Mouse (Mus musculus) heart, embryonic 14.5 days (tissue): ENCODE data around the gene Daam2. TPM values are rescaled to one million over a fixed set of nuclear protein-coding genes. Genes with fewer than 3 reads are reported as not detected.

ENCODE experiments used
- ATAC-seq: fragments of 200-750 bp; cut with Nextera tagmentation; 2 replicates; pipeline ENCODE4 v1.8.0; 2017; ENCODE audit warnings: low read depth, moderate TSS enrichment; ENCODE audit not compliant: insufficient number of reproducible peaks, insufficient read depth, low FRiP score
- H3K27ac ChIP-seq, 2 experiments: fragments of 200-500 bp in 1 of 2; fragments of 300-500 bp in 1 of 2; sonication (generic) in 1 of 2; replicated peaks in 1 of 2; 2 replicates each; pipeline ENCODE4 v1.5.1; 2012 to 2014; ENCODE audit warnings: low read depth in 2 of 2, low read length in 2 of 2, control low read depth in 1 of 2, mild to moderate bottlenecking in 1 of 2, mixed read lengths in 1 of 2; ENCODE audit not compliant: control insufficient read depth in 1 of 2, insufficient read depth in 1 of 2
- H3K27me3 ChIP-seq: fragments of 300-500 bp; sonication (generic); 2 replicates; pipeline ENCODE4 v1.6.1; 2014; ENCODE audit warnings: mild to moderate bottlenecking, low read length, control low read depth; ENCODE audit not compliant: control insufficient read depth, insufficient read depth
- H3K36me3 ChIP-seq: fragments of 300-500 bp; sonication (generic); 2 replicates; pipeline ENCODE4 v1.6.1; 2014; ENCODE audit warnings: mild to moderate bottlenecking, control low read depth, low read length, mixed read lengths; ENCODE audit not compliant: control insufficient read depth, insufficient read depth
- H3K4me1 ChIP-seq, 2 experiments: fragments of 200-500 bp in 1 of 2; fragments of 300-500 bp in 1 of 2; sonication (generic) in 1 of 2; 2 replicates each; pipeline ENCODE4 v1.6.1; 2012 to 2014; ENCODE audit warnings: low read length in 2 of 2, control low read depth in 1 of 2, mixed read lengths in 1 of 2; ENCODE audit not compliant: control insufficient read depth in 2 of 2, insufficient read depth in 2 of 2
- H3K4me2 ChIP-seq: fragments of 300-500 bp; sonication (generic); 2 replicates; pipeline ENCODE4 v1.6.1; 2014; ENCODE audit warnings: mild to moderate bottlenecking, low read length
- H3K4me3 ChIP-seq, 2 experiments: fragments of 200-500 bp in 1 of 2; fragments of 300-500 bp in 1 of 2; sonication (generic) in 1 of 2; 2 replicates each; pipeline ENCODE4 v1.5.1; 2012 to 2014; ENCODE audit warnings: low read length in 2 of 2, mild to moderate bottlenecking in 2 of 2, control low read depth in 1 of 2, low read depth in 1 of 2, moderate library complexity in 1 of 2; ENCODE audit not compliant: control insufficient read depth in 1 of 2, insufficient read depth in 1 of 2
- H3K9ac ChIP-seq: fragments of 300-500 bp; sonication (generic); 2 replicates; pipeline ENCODE4 v1.6.1; 2014; ENCODE audit warnings: mild to moderate bottlenecking, low read length
- H3K9me3 ChIP-seq: fragments of 300-500 bp; sonication (generic); 2 replicates; pipeline ENCODE4 v1.6.1; 2016; ENCODE audit warnings: low read length, control low read depth; ENCODE audit not compliant: control insufficient read depth
- WGBS: fragments of 180-500 bp; shearing (Covaris S2); extraction: QIAGEN DNeasy Blood & Tissue Kit; methylation state at CpG from one replicate; pipeline ENCODE4 v1.1.7; 2014; 5-methylcytosine and 5-hydroxymethylcytosine counted together
- polyA plus RNA-seq: library from polyadenylated mRNA; unstranded; fragments of >200 nt; fragmentation: Nextera tagmentation; extraction: Ambion mirVana; gene quantifications from 2 replicates; pipeline ENCODE4 v1.2.1, GENCODE M21; 2014

Gene Daam2
- polyA plus RNA-seq, 1 experiment from 2014 or later: 4.7 TPM

- H3K36me3 ChIP-seq: no peaks in the 10 kb centered on the region
- no peaks in the 10 kb centered on the region for H3K9me3 ChIP-seq
- no peaks in the 10 kb centered on the region for H3K27me3 ChIP-seq
- H3K4me3 ChIP-seq: peak overlapping the region in 1 of 2 experiments; percentile 71; a peak in 2 of 4 replicates
- 19% methylated on average over 9 of the region's 9 CpGs for WGBS
- H3K4me1 ChIP-seq: peaks cover 10 to 20% of the 10 kb centered on the region in 2 experiments
- H3K4me2 ChIP-seq: peak overlapping the region; percentile 94
- no peak for ATAC-seq
- no peak overlapping the region for H3K27ac ChIP-seq
- H3K9ac ChIP-seq: no peak overlapping the region
These were observed 136.4 kb downstream of the Daam2 start for GRCm38 (mm10) chr17:49427631-49428238.

- peaks cover 3 to 4% of the 10 kb centered on the region in 2 experiments; a peak in 3 of 4 replicates for H3K4me1 ChIP-seq
- H3K36me3 ChIP-seq: no peaks in the 10 kb centered on the region
- no peak overlapping the region for H3K27ac ChIP-seq
- H3K4me3 ChIP-seq: no peak overlapping the region
- no peak overlapping the region for H3K4me2 ChIP-seq
- H3K9ac ChIP-seq: no peak overlapping the region
- H3K9me3 ChIP-seq: no peaks in the 10 kb centered on the region
- WGBS: 79% methylated on average over 3 of the region's 3 CpGs
- H3K27me3 ChIP-seq: no peaks in the 10 kb centered on the region
- ATAC-seq: no peak
These were observed 140.3 kb downstream of the Daam2 start for GRCm38 (mm10) chr17:49423872-49424271.

- Histone ChIP-seq H3K9me3 (no peaks in the 10 kb centered on the region), H3K27me3 (no peaks in the 10 kb centered on the region), H3K4me3 (no peak overlapping the region), H3K4me1 (no peaks in the 10 kb centered on the region), H3K27ac (no peak overlapping the region), H3K36me3 (no peaks in the 10 kb centered on the region), H3K4me2 (no peak overlapping the region), H3K9ac (no peak overlapping the region)
- no peak for ATAC-seq
- WGBS: 88% methylated on average over 2 of the region's 2 CpGs
These were observed 141.1 kb downstream of the Daam2 start for GRCm38 (mm10) chr17:49423067-49423325.

- ATAC-seq: no peak
- no peaks in the 10 kb centered on the region for H3K4me1 ChIP-seq
- H3K4me2 ChIP-seq: no peak overlapping the region
- no peak overlapping the region for H3K9ac ChIP-seq
- H3K27me3 ChIP-seq: no peaks in the 10 kb centered on the region
- no peak overlapping the region for H3K27ac ChIP-seq
- no peaks in the 10 kb centered on the region for H3K9me3 ChIP-seq
- no peaks in the 10 kb centered on the region for H3K36me3 ChIP-seq
- 70% methylated on average over 3 of the region's 3 CpGs for WGBS
- no peak overlapping the region for H3K4me3 ChIP-seq
These were observed 141.7 kb downstream of the Daam2 start for GRCm38 (mm10) chr17:49422286-49423066.

GRCm38 (mm10) chr17:49419813-49420212 lies 144.3 kb downstream of the Daam2 start:
- Histone ChIP-seq H3K4me3 (no peak overlapping the region), H3K27ac (no peak overlapping the region), H3K4me1 (no peaks in the 10 kb centered on the region), H3K27me3 (no peaks in the 10 kb centered on the region), H3K9me3 (no peaks in the 10 kb centered on the region), H3K9ac (no peak overlapping the region), H3K36me3 (no peaks in the 10 kb centered on the region), H3K4me2 (no peak overlapping the region)
- 75% methylated on average over 6 of the region's 6 CpGs for WGBS
- ATAC-seq: no peak

- no peaks in the 10 kb centered on the region for H3K4me1 ChIP-seq
- no peaks in the 10 kb centered on the region for H3K36me3 ChIP-seq
- no peaks in the 10 kb centered on the region for H3K27me3 ChIP-seq
- H3K4me2 ChIP-seq: no peak overlapping the region
- 77% methylated on average over 3 of the region's 3 CpGs for WGBS
- ATAC-seq: no peak
- no peak overlapping the region for H3K9ac ChIP-seq
- no peaks in the 10 kb centered on the region for H3K9me3 ChIP-seq
- H3K27ac ChIP-seq: no peak overlapping the region
- H3K4me3 ChIP-seq: no peak overlapping the region
These were observed 147.9 kb downstream of the Daam2 start for GRCm38 (mm10) chr17:49416228-49416627.

- H3K27me3 ChIP-seq: no peaks in the 10 kb centered on the region
- ATAC-seq: no peak
- H3K9me3 ChIP-seq: no peaks in the 10 kb centered on the region
- H3K4me1 ChIP-seq: no peaks in the 10 kb centered on the region
- H3K9ac ChIP-seq: no peak overlapping the region
- no peak overlapping the region for H3K4me3 ChIP-seq
- WGBS: 52% methylated on average over 3 of the region's 3 CpGs
- H3K36me3 ChIP-seq: no peaks in the 10 kb centered on the region
- H3K27ac ChIP-seq: no peak overlapping the region
- no peak overlapping the region for H3K4me2 ChIP-seq
These were observed 150.6 kb downstream of the Daam2 start for GRCm38 (mm10) chr17:49413554-49413953.

GRCm38 (mm10) chr17:49412974-49413373 lies 151.2 kb downstream of the Daam2 start:
- no peaks in the 10 kb centered on the region for H3K27me3 ChIP-seq
- H3K27ac ChIP-seq: no peak overlapping the region
- no peak overlapping the region for H3K4me3 ChIP-seq
- 80% methylated on average over 5 of the region's 5 CpGs for WGBS
- no peaks in the 10 kb centered on the region for H3K4me1 ChIP-seq
- H3K9me3 ChIP-seq: no peaks in the 10 kb centered on the region
- no peak overlapping the region for H3K9ac ChIP-seq
- ATAC-seq: no peak
- no peak overlapping the region for H3K4me2 ChIP-seq
- no peaks in the 10 kb centered on the region for H3K36me3 ChIP-seq
